Mouse (Mus musculus): ENCODE results near the gene Suz12.

DNA sequence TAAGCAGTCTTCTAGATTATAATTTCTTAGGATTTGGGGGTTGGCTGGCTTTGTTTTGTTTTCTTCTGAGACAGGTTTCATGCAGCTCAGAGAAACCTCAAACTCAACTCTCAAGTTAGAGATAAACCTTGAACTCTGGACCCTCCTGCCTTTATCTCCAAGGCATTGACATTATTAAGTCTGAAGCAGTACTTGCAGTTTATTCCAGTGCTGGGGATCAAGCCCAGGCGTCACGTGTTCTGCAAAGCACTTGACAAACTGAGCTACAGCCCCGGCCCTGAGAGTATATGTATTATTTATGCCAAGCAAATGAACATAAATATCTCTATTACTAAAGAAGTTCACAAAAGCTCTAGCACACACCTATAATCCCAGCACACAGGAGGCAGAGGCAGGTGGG is 45.6 kb upstream of the Suz12 start:
- TF ChIP-seq MAFK (IDR thresholded peaks at IDR 0.05; ENCODE audit: borderline replicate concordance, low read depth, low read length) (no peak), CTCF (IDR thresholded peaks at IDR 0.05 in 2 of 3, conservative IDR thresholded peaks at IDR 0.05 in 1 of 3; ENCODE audit: control insufficient read depth in 1 of 3, insufficient read depth in 1 of 3, low read depth in 2 of 3, low read length in 3 of 3, poor library complexity in 1 of 3, severe bottlenecking in 1 of 3) (no peak), TAL1 (IDR thresholded peaks at IDR 0.05; ENCODE audit: low read length) (no peak), USF1 (IDR thresholded peaks at IDR 0.05; ENCODE audit: low read depth, low read length) (no peak)
